Mouse (Mus musculus): ENCODE results near the gene Sh2d4b.
A peak's percentile ranks its signal among the peaks of the same experiment; 100 is the strongest.

Sh2d4b gene

DNA sequence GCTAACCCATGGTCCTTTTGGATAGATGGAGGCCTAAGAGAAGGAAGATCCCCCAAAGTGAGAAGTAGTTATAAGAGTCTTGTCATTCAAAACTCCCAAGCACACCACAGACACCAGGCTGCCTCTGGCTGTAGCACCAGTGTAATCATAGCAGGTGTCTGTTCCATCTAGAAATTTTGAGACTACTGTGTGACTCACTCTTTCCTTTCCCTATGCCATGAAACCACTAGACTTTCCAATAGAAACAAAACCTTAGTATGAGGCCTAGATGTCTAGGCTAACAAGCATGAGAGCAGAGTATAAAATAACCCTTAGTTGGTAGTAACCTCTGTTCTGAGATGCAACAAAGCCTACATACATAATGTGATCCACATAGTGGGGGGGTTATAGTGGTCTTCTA lies 55.7 kb downstream of the Sh2d4b start:
- peak; percentile 1 for DNase-seq (ENCODE audit: low read depth, low spot score)

DNA sequence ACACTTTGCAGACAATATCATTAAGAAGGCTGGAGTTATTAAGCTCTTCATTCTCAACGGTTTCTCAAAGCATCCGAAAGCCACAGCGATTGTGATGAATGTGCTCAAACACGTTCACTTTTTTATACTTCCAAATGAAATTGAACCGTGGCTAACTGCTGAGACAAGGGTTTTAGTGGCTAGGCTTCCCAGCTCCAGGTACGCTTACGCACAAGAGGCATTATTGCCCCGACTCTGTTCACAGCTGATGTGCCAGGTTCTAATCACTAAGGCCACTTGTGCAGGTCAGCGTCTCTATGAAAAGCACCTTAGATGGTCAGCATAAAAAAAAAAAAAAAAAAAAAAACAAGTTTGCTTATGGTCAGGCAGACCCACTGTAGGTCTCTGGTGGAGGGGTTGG lies 62.6 kb downstream of the Sh2d4b start:
- DNase-seq (ENCODE audit: low read depth, low spot score), result no peak

DNA sequence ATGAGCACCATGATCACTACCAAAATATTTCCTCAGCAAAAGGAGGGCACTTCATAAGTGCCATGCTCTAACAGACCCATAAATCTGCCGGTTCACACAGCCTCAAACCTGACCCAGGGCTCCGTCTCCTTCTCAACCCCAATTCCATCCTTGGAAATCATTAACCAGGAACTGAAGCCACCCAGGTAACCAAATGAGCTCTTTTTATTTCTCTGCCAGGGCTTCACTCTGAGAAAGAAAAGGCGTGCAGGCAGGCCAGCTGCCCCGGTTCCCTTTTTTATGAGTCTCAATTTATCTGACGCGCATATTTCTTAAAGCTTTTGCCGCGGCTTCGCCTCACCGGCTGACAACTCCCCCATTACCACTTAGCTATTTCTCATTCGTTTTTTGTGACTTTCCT lies 63.0 kb downstream of the Sh2d4b start:
- no peak for DNase-seq (ENCODE audit: low read depth, low spot score)

DNA sequence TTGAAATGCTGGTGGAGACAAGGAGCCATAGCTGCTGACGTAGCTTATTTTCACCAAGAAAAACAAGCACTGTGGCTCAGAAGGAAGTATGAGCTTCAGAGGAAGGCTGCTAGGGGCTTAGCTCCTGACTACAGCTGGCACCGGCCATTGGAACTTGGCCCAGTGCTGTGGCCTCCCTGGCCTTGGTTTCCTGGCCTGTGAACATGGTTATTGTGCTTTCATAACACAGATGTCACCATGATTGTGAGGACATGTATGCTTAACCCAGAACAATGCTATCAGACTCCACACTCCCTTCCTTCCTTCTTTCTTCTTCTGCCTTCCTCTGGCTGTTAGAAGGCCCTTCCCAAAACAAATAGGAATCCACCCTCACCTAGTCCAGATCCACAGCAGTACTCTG lies 75.0 kb downstream of the Sh2d4b start:
- DNase-seq (ENCODE audit: low read depth, low spot score), result no peak

DNA sequence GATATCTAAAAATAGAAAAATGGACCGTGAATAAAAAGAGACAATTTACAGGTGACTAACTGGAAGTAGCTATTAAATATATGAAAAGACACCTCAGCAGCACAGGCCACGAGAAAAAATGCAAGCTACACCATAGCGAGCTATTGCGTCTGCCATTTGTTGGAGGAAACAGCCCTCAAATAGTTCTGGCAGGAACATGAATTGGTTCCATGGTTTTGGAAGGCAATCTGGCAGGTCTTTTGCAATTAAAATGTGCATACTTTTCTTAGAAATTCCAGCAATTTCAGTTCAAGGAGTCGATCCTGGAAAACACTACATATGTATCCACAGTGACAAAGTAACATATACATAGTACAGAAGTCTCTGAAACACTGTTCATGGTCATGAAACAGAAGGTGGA lies 76.4 kb downstream of the Sh2d4b start:
- no peak for DNase-seq (ENCODE audit: low read depth, low spot score)

DNA sequence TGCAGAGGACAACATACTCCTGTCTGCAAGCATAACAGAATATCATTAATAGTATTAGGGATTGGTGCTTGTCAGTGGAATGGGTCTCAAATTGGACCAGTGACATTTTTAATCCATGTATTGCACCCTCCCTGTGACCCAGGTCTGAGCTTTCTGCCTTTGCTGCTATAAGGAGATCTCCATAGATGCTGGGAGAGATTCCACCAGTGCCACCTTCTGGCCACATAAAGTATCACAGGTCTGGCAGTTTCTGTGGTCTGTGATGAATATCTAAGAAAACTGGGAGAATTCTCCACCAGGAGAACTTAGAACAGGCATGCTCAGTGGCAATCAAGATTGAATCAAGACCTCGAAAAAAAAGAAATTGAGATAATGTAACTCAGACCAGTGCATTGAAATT lies 101.5 kb downstream of the Sh2d4b start:
- peak; percentile 32 for DNase-seq (ENCODE audit: low read depth, low spot score)

DNA sequence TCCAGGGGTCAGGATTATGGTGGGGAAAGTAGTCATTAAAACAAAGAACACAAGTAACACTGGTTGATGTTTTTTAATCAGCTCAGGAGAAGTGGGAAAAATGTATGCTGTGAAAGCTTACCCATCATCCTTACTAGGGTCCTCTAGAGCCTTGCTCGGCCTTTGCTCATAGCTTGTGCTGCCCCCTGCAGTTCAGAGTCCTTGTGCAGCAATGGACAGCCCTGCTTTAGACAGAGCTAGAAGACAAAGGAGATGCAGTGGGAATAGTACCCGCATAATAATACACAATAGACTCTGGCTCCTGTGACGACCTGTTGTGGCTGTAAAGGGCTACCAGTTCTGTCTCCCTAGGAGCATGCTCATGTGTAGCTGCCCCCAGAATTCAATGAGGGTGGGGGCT lies 104.0 kb downstream of the Sh2d4b start:
- DNase-seq (ENCODE audit: low read depth, low spot score), result peak; percentile 3

DNA sequence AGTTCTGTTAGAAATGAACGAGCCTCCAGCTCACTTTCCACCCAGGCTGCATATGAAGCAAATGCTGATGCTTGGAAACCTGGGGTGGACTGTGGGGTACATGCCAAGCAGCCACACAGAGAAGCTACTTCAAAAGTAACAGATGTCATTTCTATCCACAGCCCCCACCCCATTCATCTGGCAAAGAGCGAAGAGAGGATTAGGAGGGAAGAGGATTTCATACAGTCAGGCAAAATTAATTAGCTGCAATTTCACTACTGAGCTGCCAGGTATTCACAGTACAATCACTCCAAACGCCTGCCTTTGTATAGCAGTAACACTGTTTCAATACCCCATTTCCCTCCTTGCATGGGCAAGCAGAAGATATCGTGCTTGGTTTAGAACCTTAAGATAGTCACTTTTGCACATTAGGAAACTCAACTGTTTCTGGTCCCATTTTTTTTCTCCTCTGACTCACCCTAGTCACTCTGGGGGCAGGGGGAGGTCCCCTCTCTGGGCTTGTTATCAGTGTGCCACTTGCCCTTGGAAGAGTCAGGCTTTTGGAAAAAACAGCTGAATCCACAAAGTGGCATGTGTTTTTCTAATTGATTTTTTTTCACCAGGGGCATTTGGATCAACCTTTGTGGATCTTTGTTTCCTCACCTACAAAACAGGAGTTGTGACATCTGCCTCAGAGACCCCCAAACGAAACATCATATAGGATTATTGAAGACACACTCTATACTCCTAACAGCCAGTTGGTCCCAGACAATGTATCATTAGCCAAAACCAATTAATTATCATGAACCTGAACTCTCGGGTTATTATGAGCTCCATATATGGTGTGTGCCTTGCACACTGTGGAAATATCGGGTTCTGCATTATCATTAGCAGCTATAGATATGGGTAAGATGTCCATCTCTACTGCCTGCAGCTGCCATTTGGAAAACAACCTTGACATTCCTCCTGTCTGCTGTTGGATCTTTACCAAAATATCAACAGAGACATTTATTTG lies 123.7 kb downstream of the Sh2d4b start:
- DNase-seq (ENCODE audit: low read depth, low spot score), result no peak

All from CD4-positive, CD25-positive, alpha-beta regulatory T cell, adult 2 months (primary cell).